Mouse (Mus musculus) cerebellum, postnatal 36 days (tissue): ENCODE data around the gene Scn1b.

ENCODE experiments used
- DNase-seq, 2 experiments: peaks; one replicate each; pipeline ENCODE4 v3.0.0; 2021 to 2022; ENCODE audit warnings: mixed read lengths in 2 of 2

Scn1b gene

DNA sequence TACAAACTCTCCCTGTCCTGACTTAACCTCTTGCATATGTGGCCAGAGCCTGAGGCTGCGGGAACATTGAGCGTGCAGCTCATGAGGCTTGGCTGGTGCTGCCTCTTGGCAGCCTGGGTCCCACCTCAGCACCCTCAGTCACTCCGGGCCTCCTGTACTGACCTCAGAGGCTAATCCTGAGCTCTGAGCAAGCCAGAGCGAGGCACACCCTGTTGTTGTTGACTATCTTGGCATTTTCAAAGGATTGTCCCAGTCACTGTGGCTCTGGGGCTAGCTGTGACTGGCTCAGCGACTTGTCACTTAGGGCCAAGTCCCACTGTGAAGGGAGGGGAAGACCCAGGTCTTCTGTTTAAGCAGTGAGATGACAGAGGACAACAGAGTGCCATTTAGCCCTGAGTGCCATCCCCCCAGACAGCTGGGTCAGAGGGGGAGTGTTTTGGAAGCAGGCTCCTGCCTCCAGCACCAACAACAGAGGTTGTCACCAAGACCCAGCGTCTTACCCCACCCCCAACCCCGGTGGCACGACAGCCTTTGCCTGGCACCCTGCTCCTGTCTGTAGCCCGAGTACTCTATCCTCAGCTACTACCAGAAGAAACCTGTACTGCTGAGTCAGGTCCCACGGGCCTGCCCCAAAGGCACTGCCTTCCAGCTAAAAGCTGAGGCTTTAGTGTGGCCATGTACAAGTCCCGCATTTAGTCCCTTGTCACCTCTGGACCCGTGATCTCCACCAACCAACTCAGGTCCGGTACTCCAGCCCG lies 43.8 kb downstream of the Scn1b start:
- DNase-seq = peak; percentile 58 to 60

- DNase-seq = no peak
Measured at GRCm38 (mm10) chr7:31082106-31082505, 44.7 kb downstream of the Scn1b start.

- no peak for DNase-seq
Measured at GRCm38 (mm10) chr7:31081106-31081505, 45.7 kb downstream of the Scn1b start.

DNA sequence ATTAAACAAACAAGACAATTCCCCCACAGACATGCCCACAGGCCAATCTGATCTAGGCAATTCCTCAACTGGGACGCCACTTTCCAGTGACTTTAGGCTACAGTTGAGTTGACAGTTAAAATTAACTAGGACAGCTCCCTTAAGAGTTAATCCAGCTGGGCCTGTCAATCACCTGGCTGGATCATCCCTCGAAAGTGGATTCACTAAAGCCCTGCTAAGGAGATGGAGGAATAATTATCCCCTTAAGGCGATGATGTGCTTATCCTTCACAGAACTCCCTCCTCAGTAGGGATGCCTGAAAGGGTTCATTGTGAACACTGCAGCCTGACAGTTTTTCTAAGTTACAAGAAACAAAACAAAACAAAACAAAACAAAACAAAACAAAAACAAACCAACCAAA lies 46.2 kb downstream of the Scn1b start:
- no peak for DNase-seq

GRCm38 (mm10) chr7:31079670-31080069 lies 47.1 kb downstream of the Scn1b start:
- DNase-seq = no peak

DNA sequence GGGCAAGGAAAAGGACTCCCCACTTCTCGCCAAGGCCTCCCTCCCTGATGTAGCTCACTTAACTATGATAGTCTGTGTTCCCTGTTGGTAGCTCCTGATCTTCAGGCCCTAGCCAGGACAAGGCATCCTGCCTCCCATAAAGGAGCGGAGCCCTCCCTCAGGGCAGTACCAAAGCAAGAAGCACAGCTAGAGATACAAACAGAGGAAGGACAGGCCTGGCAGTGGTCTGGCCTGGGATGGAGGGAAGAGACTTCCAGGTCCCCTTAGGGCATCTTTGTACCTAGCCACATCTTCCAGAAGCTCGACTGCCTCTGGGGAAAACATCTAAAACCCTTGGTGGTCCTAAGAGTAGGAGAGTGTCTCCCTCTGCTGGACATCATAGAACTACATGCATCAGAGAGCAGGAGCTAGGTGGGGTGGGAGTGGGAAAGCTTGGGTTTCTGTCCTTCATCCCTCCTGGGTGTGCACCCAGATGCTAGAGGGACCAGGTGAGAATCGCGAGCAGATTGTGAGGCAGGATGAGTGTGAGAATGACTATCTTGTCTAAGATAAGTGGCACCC lies 48.8 kb downstream of the Scn1b start:
- peak in 1 of 2 experiments; percentile 55 for DNase-seq

DNA sequence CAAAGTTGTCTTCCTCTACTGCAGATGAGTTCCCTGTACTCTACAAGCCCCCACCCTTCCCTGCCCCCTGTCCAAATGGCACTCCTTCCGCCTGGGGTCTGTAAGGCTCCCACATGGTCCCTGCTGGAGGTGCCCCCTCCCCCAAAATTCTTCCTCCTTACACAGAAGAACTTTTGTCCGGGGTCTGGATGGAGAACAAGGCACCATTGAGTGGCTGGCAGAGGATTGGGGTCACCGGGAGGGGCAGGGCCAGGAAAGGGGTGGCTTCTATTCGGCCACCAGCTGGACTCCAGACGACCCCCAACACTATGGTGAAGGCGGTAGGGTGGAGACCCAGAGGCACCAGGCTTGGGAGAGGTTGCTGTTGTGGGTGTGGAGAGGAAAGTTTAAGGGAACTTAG lies 49.3 kb downstream of the Scn1b start:
- DNase-seq = no peak

GRCm38 (mm10) chr7:31076492-31076891 lies 50.3 kb downstream of the Scn1b start, which contains the start of gene Fxyd3:
Gene Fxyd3, minus strand, starts transcription at chr7:31076704.
- no peak for DNase-seq

GRCm38 (mm10) chr7:31074713-31075069 lies 52.1 kb downstream of the Scn1b start:
- DNase-seq = peak in 1 of 2 experiments; percentile 29

DNA sequence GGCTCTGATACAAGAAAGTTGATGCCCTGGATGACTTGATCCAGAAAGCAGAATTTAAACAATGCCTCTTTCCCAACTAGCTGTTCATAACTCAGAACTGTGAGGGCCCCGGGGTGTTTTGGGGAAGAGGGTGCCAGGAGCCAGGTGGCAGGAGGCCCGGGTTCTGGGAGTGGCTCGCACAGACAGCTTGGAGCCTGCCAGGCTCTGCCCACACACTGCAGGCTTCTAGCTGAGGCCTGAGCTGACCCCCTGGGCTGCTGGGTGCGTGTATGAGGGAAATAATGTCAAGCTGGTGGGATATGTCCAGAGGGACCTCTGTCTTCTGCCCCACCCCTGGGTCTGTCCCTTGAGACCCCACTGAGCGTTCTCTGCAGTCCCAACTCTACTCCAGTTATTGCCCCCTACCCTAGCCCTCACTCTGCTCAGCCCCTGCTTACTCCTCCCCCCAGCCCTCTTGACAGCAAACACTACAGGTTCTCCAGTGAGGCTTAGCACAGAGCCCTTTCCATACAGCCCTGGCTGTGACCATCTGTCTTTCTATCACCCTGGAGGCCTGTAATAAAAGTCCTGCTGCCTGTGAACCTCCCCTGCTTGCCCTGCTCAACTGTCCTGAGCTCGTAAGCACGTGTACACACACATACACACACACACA lies 52.6 kb downstream of the Scn1b start:
- no peak for DNase-seq

DNA sequence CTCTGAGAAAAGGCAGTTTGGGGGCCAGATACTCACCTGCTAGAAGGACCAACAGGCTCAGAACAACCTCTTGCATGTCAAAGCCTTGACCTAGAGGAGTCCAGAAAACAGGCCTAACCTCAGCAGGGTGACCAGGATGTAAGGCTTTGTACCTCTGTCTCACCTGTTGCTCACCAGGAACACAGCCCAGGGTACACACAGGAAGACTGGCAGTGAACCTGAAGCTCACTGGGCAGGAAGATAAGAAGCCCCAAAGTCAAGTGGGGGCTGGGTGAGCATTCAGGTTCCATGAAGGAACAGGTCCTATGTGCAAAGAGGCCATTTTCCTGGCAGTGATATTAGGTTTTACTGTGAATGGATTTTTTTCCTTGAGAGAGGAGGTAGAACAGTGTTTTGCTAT lies 53.3 kb downstream of the Scn1b start:
- DNase-seq = no peak

DNA sequence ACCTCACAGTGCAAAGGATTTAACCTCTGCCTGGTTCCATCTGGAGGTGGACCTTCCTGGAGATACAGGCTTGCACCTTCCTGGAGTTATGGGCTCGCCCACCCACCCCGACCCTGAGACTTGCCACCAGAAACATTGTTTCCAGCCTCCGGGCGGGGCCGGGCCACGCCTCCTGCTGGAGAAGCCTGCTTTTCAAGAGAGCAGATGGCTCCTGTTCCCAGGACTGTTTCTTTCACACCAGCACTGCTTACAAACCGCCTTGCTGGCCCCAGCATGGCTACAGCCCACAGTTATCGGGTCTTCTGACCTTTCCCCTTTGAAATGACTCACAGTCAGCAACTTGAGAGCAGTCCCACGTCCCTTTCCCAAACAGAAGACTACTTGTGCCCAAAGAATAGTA lies 54.5 kb downstream of the Scn1b start:
- peak; percentile 44 to 46 for DNase-seq

DNA sequence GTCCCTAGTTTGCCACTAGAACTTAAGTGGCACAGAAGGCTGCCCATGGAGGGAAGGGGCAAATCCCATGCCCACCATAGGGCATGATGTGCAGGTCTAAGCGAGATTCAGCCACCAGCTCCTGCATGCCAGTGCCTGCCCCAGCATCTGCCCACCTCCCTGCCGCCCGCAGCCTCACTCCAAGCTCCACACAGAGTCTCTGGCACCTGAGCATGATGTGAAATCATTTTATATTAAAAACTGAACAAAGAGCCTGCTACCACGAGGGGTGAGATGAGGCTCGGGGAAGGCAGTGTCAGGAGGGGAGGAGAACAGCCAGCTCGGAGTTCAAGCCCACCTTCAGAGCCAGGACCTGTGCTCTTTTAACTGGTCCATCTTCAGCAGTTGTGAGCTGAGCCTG lies 56.5 kb downstream of the Scn1b start:
- DNase-seq = peak; percentile 37 to 47

DNA sequence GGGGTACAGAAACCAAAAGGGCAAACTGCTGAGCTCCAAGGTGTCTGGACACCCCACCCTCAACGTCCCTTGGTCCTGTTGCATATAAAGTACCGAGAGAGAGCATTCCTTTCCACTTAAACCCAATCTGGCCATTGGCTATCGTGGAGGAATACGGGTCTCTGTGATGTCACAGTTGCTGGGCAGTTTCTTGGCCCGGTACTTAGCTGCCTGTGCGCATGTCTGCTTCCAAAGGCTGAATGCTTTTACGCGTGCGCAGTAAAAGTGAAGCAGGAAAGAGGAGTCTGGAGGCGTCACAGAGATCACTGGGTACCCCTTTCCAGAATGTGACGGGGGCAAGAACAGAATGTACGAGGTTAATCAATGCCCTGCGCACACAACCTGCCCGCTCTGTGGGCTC lies 57.3 kb downstream of the Scn1b start:
- peak; percentile 49 to 54 for DNase-seq

GRCm38 (mm10) chr7:31067836-31068235 lies 59.0 kb downstream of the Scn1b start:
- no peak for DNase-seq
